Mouse (Mus musculus): ENCODE results near the gene Tcp10a.
"Not testable (repeated sequence)": the region's sequence is repeated elsewhere in the genome, so short reads cannot be mapped to it uniquely, and the experiment has no call there.

Gene Tcp10a

DNA sequence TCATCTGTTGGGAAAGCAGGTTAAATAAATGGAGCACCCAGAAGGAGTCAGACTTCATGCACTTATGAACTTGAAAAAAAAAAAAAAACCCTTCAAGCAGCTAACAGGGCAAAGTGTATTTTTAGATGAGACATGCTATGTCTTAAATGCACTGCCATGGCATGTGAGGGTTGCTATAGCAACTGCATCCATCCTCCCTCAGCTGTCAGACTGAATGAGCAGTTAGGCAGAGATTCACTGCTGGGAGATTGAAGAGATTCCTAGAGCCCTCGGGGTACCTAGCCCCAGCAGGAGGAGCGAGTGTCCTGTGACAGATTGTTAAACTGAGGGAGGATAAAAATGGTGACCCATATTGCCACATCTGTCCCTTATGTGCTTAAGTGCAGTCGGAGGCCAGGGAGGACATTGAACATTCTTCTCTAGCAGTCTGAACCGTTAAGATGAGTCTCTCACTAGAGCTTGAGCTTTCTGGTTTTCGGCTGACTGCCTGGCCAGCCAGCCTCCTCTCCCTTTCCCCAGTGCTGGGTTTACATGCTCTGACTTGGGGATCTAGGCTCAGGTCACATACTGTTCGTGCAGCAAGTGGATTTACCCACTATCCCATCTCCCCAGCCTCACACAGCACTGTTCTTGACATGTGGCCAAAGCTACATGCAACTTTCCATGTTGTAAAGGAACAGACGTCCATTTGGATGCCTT is 42.4 kb downstream of the Tcp10a start:
- in situ Hi-C loops (cut with MboI; ENCODE audit: unreplicated experiment in 2 of 2), result not testable (repeated sequence)

GRCm38 (mm10) chr17:7369401-7369800 is 45.0 kb downstream of the Tcp10a start:
- in situ Hi-C loops (cut with MboI; ENCODE audit: unreplicated experiment in 2 of 2), result not testable (repeated sequence)

- in situ Hi-C loops (cut with MboI; ENCODE audit: unreplicated experiment in 2 of 2), result not testable (repeated sequence)
These were observed 47.4 kb downstream of the Tcp10a start, which contains the start of gene Gm49630 for GRCm38 (mm10) chr17:7371879-7372278. Gm49630 (minus strand) TSS chr17:7371979.

DNA sequence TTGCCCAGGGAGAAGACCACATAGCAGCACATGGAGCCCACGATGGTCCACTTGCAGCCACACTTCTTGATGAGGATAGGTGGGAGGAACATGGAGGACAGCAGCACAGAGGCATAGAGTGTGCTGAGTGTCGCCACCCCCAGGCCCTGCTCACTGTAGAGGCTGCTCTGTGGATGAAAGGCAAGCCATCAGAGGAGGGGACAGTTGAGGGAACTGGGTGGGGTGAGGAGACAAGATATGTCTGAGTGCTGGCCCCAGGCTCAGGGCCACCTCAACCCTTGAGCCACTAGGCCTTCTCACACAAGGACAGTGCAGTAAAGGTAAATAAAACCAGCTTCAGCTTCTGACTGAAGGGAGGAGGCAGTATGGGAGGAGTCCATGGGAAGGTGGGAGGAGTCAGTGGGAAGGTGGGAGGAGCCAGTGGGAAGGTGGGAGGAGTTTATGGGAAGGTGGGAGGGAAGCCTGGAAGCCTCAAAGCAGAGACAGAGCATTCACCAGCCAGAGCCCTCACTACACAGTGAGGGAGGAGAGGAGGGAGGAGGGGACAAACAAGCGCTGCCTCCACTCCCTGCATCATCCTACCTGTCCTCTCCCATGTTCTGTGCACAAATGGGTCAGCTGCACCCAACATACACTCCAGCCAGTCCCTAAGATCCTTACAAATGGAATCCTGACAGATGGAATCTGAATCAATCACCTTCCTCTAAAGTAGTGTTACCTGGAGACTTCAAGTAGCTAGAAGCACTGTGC is 52.7 kb downstream of the Tcp10a start:
- in situ Hi-C loops (cut with MboI; ENCODE audit: unreplicated experiment in 2 of 2), result not testable (repeated sequence)

GRCm38 (mm10) chr17:7377907-7378306 is 53.5 kb downstream of the Tcp10a start:
- in situ Hi-C loops (cut with MboI; ENCODE audit: unreplicated experiment in 2 of 2), result not testable (repeated sequence)

GRCm38 (mm10) chr17:7382711-7383110 is 58.3 kb downstream of the Tcp10a start:
- in situ Hi-C loops (cut with MboI; ENCODE audit: unreplicated experiment in 2 of 2), result not testable (repeated sequence)

DNA sequence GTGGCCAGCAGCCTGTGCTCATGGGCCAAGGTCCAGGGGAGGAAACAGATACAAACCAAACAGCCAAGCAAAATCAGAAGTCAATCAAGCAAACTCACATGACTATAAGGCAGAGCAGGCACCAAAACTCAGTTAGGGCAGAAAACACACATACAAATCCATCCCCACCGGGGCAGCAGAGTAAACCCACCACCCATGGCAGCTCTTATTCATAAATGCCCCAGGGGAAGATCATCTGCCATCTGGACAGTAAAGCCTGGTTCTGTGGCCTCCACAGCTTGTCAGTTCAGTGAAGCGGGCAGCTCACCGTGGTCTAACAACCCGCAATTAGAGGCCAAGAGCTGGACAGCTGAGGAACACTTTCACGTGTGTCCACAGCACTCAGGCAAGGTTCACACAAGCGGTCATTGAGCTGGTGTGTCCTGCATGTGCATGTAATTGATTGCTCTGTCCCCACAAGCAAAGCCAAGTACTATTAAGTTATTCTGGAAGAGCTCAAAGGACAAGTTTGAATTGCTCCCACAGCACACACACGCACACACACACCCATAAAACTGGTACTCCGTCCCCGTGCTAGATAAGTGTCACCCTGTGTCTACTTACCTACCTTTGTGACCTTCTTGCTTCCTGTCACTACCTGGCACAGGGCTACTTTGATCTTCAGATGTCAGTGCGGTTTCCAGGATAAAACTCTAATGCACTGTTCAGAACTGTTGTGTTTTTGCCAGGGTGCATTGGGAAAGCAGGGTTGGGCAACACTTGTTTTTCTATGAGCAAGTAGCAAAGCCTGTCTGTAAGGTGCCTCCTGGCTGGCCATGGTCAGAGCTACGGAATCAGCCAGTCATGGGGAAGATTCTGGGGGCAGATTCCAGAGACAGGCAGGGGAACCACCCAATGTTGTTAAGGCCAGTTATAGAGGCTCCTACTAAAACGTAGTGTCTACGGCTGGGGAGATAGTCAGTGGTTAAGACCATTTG is 59.0 kb downstream of the Tcp10a start:
- in situ Hi-C loops (cut with MboI; ENCODE audit: unreplicated experiment in 2 of 2), result not testable (repeated sequence)

DNA sequence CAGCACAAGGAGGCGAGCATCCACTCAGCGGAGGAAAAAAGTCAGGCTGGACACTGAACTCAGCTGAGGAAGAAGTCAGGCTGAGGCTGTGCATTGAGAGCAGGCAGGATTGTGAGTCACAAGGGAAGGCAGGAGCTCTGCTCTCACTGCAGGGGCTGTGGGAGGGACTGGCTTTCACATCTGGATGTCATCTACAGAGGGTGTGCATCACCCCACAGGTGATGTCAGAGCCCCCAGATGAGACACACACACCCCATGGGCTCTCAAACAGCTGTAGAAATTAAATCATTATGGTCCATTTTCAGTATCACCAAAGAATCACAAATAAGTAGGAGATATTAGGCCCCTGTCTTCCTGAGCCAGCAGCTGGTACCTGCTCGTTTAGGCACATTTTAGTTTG is 60.9 kb downstream of the Tcp10a start, which contains the start of gene Unc93a2:
Gene Unc93a2, minus strand, starts transcription at position 101 of the 400 bp plus-strand sequence.
- in situ Hi-C loops (cut with MboI; ENCODE audit: unreplicated experiment in 2 of 2), result not testable (repeated sequence)

- in situ Hi-C loops (cut with MboI; ENCODE audit: unreplicated experiment in 2 of 2), result not testable (repeated sequence)
These were observed 61.6 kb downstream of the Tcp10a start for GRCm38 (mm10) chr17:7386016-7386415.

- in situ Hi-C loops (cut with MboI; ENCODE audit: unreplicated experiment in 2 of 2), result not testable (repeated sequence)
These were observed 64.0 kb downstream of the Tcp10a start for GRCm38 (mm10) chr17:7388341-7388957.

DNA sequence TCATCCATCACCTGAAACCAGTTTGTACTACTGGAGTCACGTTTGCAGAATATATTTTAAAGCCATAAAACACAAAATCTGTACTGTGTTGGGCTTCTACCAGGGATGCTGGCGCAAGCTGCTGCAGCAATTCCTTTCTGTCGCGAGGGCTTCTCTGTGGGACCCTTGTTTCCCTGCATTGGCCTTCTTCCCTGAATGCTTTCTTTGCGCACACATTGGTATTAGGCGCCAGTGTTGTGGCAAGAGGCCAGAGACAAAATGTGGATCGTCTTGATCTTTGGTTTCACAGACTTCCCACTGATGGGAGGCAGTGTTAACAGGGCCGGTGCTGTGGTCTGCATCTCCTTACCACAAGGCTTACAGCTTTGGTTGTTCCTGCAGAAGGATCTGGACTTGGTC is 64.5 kb downstream of the Tcp10a start:
- in situ Hi-C loops (cut with MboI; ENCODE audit: unreplicated experiment in 2 of 2), result not testable (repeated sequence)

DNA sequence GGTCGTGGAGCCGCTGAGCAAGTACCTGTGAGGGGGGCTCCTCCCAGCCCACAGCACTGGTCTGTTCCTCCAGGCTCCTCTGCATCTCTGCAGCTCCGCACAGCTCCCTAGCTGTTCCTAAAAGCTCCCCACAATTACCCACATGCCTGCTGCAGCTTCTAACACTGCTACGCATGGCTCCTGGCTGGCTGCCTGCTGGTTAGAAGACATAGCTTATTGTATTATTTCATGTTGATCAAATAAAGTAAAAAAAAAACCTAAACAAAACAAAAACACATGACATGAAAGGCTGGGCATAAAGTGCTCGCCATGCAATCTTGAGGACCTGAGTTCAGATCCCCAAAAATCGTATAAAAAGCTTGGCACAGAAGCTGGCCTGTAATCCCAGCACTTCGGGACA is 65.5 kb downstream of the Tcp10a start:
- in situ Hi-C loops (cut with MboI; ENCODE audit: unreplicated experiment in 2 of 2), result not testable (repeated sequence)

GRCm38 (mm10) chr17:7395116-7395515 is 70.7 kb downstream of the Tcp10a start:
- in situ Hi-C loops (cut with MboI; ENCODE audit: unreplicated experiment in 2 of 2), result not testable (repeated sequence)
